In genomic region chr8:57776723-57777122, GRCm38 (mm10) we compare ENCODE assay signal across 23 mouse cellular contexts.
DNase-seq lines count a peak whose midpoint lies in the region; ATAC-seq and TF ChIP-seq lines count a peak whose summit lies in the region.
"Had no signal": no experiment of that assay in that cellular context is flagged by ENCODE, and none has a peak within 500 bp of the region (broad histone marks: within the 10 kb centered on the region; RNA-seq: fewer than 3 reads in every experiment).

No protein-coding gene starts in this region.

- no peaks in the 10 kb centered on the region for H3K4me1 ChIP-seq in lung, postnatal 0 days (ENCODE audit: insufficient read depth, low read depth, low read length)
- H3K4me1 ChIP-seq in kidney, embryonic 15.5 days, result peaks cover 29% of the 10 kb centered on the region
- H3K4me1 ChIP-seq: embryonic facial prominence, embryonic 13.5 days had no signal

- no peak for TF ChIP-seq CTCF in lung, postnatal 0 days (IDR thresholded peaks at IDR 0.05)

- H3K9me3 ChIP-seq in lung, postnatal 0 days (ENCODE audit: low read length), result no peaks in the 10 kb centered on the region
- no peaks in the 10 kb centered on the region for H3K9me3 ChIP-seq in kidney, embryonic 15.5 days (replicated peaks)
- H3K9me3 ChIP-seq: embryonic facial prominence, embryonic 13.5 days; G1E; hindbrain, embryonic 12.5 days; midbrain, embryonic 10.5 days had no signal

- ATAC-seq in lung, postnatal 0 days, result no peak
- ATAC-seq in kidney, embryonic 15.5 days (replicated peaks; ENCODE audit: low FRiP score), result peak; percentile 72
- no peak for ATAC-seq in erythroid progenitor cell, adult 5-6 weeks (replicated peaks; ENCODE audit: low FRiP score, poor library complexity, severe bottlenecking)
- ATAC-seq in frontal cortex, adult (ENCODE audit: low TSS enrichment), result no peak
- ATAC-seq: activated CD4-positive, CD25-positive, alpha-beta regulatory T cell, adult 4 months; forebrain, embryonic 16.5 days had no signal

- H3K36me3 ChIP-seq in lung, postnatal 0 days (ENCODE audit: insufficient read depth, low read length), result no peaks in the 10 kb centered on the region
- H3K36me3 ChIP-seq in kidney, embryonic 15.5 days, result no peaks in the 10 kb centered on the region
- H3K36me3 ChIP-seq: embryonic facial prominence, embryonic 13.5 days; G1E; hindbrain, embryonic 12.5 days; midbrain, embryonic 10.5 days had no signal

- no peak overlapping the region for H3K4me2 ChIP-seq in lung, postnatal 0 days (replicated peaks; ENCODE audit: low read depth, low read length)
- no peak overlapping the region for H3K4me2 ChIP-seq in kidney, embryonic 15.5 days
- H3K4me2 ChIP-seq: embryonic facial prominence, embryonic 13.5 days; heart, embryonic 11.5 days; hindbrain, embryonic 12.5 days; liver, embryonic 11.5 days had no signal

- WGBS in lung, postnatal 0 days, result 32% methylated on average over 7 of the region's 7 CpGs
- WGBS in kidney, embryonic 15.5 days, result 13% methylated on average over 7 of the region's 7 CpGs

- no peak for TF ChIP-seq EP300 in lung, postnatal 0 days (IDR thresholded peaks at IDR 0.05)

- DNase-seq in lung, postnatal 0 days (ENCODE audit: low spot score), result peak; percentile 32
- DNase-seq in lung, postnatal 4 days, result no peak
- DNase-seq in kidney, postnatal 4 days, result peak; percentile 35 to 54
- no peak for DNase-seq in adrenal gland, postnatal 25 days
- DNase-seq in spleen, adult 12 weeks (ENCODE audit: low spot score), result no peak
- DNase-seq: cerebellum, adult 18-20 months; heart, postnatal 10 days; lung, adult 2 months; lung, postnatal 36 days; retina, postnatal 1 day; right cerebral cortex, postnatal 4 days; thymus, postnatal 4 days had no signal

- no peak overlapping the region for H3K4me3 ChIP-seq in lung, postnatal 0 days (ENCODE audit: low read depth, low read length)
- no peak overlapping the region for H3K4me3 ChIP-seq in kidney, embryonic 15.5 days (replicated peaks)
- H3K4me3 ChIP-seq: embryonic facial prominence, embryonic 13.5 days; hindbrain, embryonic 12.5 days; midbrain, embryonic 10.5 days had no signal

- no peak overlapping the region for H3K27ac ChIP-seq in lung, postnatal 0 days (ENCODE audit: low read length)
- peak overlapping the region; percentile 54 for H3K27ac ChIP-seq in kidney, embryonic 15.5 days
- H3K27ac ChIP-seq: embryonic facial prominence, embryonic 13.5 days; hindbrain, embryonic 12.5 days; midbrain, embryonic 10.5 days had no signal

- H3K27me3 ChIP-seq in lung, postnatal 0 days (replicated peaks; ENCODE audit: insufficient read depth, low read length), result no peaks in the 10 kb centered on the region
- no peaks in the 10 kb centered on the region for H3K27me3 ChIP-seq in kidney, embryonic 15.5 days
- H3K27me3 ChIP-seq: embryonic facial prominence, embryonic 13.5 days; hindbrain, embryonic 12.5 days had no signal

- H3K9ac ChIP-seq in lung, postnatal 0 days (replicated peaks; ENCODE audit: low read depth), result no peak overlapping the region
- no peak overlapping the region for H3K9ac ChIP-seq in kidney, embryonic 15.5 days
- H3K9ac ChIP-seq: embryonic facial prominence, embryonic 13.5 days; hindbrain, embryonic 12.5 days had no signal

Comparison
In these comparisons a context has a peak if more than half of its experiments do, and no peak if none do; other contexts are left out.
1. DNase-seq: peak in lung, postnatal 0 days (single experiment) and kidney, postnatal 4 days (2 of 2); none in lung, postnatal 4 days (0 of 2), adrenal gland, postnatal 25 days (single experiment) and spleen, adult 12 weeks (single experiment).